Mouse (Mus musculus) liver (tissue): ENCODE results near the gene Tmem259.

Experiments used
- DNase-seq: peaks from one replicate; pipeline ENCODE4 v3.0.0-alpha.2; 2020; ENCODE audit warnings: mixed read lengths

Gene Tmem259

GRCm38 (mm10) chr10:79986232-79986878 lies 2.2 kb upstream of the Tmem259 start:
- peak; percentile 81 for DNase-seq

- peak; percentile 88 for DNase-seq
Measured at GRCm38 (mm10) chr10:79985334-79986231, 1.5 kb upstream of the Tmem259 start.

GRCm38 (mm10) chr10:79984871-79985270 lies 741 bp upstream of the Tmem259 start:
- peak; percentile 98 for DNase-seq

GRCm38 (mm10) chr10:79983670-79984069 lies 460 bp downstream of the Tmem259 start:
- DNase-seq, result peak; percentile 84

- no peak for DNase-seq
Measured at GRCm38 (mm10) chr10:79983205-79983604, 925 bp downstream of the Tmem259 start.

- no peak for DNase-seq
Measured at GRCm38 (mm10) chr10:79979401-79980155, 4.6 kb downstream of the Tmem259 start.

GRCm38 (mm10) chr10:79978061-79978460 lies 6.1 kb downstream of the Tmem259 start:
- no peak for DNase-seq

- no peak for DNase-seq
Measured at GRCm38 (mm10) chr10:79977324-79977723, 6.8 kb downstream of the Tmem259 start.

GRCm38 (mm10) chr10:79976722-79977107 lies 7.4 kb downstream of the Tmem259 start:
- no peak for DNase-seq

GRCm38 (mm10) chr10:79976071-79976721 lies 7.9 kb downstream of the Tmem259 start:
- DNase-seq, result no peak

GRCm38 (mm10) chr10:79974668-79975067 lies 9.5 kb downstream of the Tmem259 start:
- DNase-seq, result no peak

GRCm38 (mm10) chr10:79974087-79974486 lies 10.0 kb downstream of the Tmem259 start:
- DNase-seq, result no peak

GRCm38 (mm10) chr10:79972831-79973230 lies 11.3 kb downstream of the Tmem259 start:
- no peak for DNase-seq

GRCm38 (mm10) chr10:79971183-79971497 lies 13.0 kb downstream of the Tmem259 start:
- no peak for DNase-seq

- no peak for DNase-seq
Measured at GRCm38 (mm10) chr10:79970415-79971182, 13.5 kb downstream of the Tmem259 start, which contains the start of gene Grin3b. TSS of gene Grin3b (plus strand) at chr10:79970715.

- DNase-seq, result no peak
Measured at GRCm38 (mm10) chr10:79969124-79969568, 15.0 kb downstream of the Tmem259 start.

- DNase-seq, result no peak
Measured at GRCm38 (mm10) chr10:79968181-79968580, 15.9 kb downstream of the Tmem259 start.

- DNase-seq, result no peak
Measured at GRCm38 (mm10) chr10:79966886-79967400, 17.2 kb downstream of the Tmem259 start.

GRCm38 (mm10) chr10:79965325-79965724 lies 18.8 kb downstream of the Tmem259 start:
- DNase-seq, result no peak

- DNase-seq, result no peak
Measured at GRCm38 (mm10) chr10:79964727-79965126, 19.4 kb downstream of the Tmem259 start.

- no peak for DNase-seq
Measured at GRCm38 (mm10) chr10:79960671-79961294, 23.3 kb downstream of the Tmem259 start.
